Mouse (Mus musculus) embryonic facial prominence, embryonic 12.5 days (tissue): ENCODE data around the gene Gm4981. TPM values are rescaled to one million over a fixed set of nuclear protein-coding genes. Genes with fewer than 3 reads are reported as not detected.

Experiments
- polyA plus RNA-seq: library from polyadenylated mRNA; unstranded; fragments of >200 nt; fragmentation: Nextera tagmentation; extraction: Ambion mirVana; gene quantifications from 2 replicates; pipeline ENCODE4 v1.2.1, GENCODE M21; 2016

Gene Gm4981
- polyA plus RNA-seq, 1 experiment from 2014 or later, result not detected

Other genes starting within 250 kb of the Gm4981 start
- gene AW822073, start 11.8 kb downstream of the Gm4981 start, polyA plus RNA-seq, result not detected in 2 replicates
- gene Duxf3, start 4.0 kb downstream of the Gm4981 start, polyA plus RNA-seq, result not detected in 2 replicates
- gene Gcc2, start 18.8 kb upstream of the Gm4981 start, polyA plus RNA-seq, result 64.5 and 64.6 TPM in 2 replicates
- gene Lims1, start 86.8 kb upstream of the Gm4981 start, polyA plus RNA-seq, result 120 and 126 TPM in 2 replicates
- 26.8 and 28.6 TPM in 2 replicates for gene Ranbp2, start 210.2 kb upstream of the Gm4981 start, polyA plus RNA-seq